Mouse (Mus musculus): Measurements from ENCODE around the gene Dek. TPM values are rescaled to one million over a fixed set of nuclear protein-coding genes. Genes with fewer than 3 reads are reported as not detected.
A peak's percentile ranks its signal among the peaks of the same experiment; 100 is the strongest.

Gene Dek
- total and polyA plus RNA-seq, 3 experiments = 97.9 to 5,191 (median 207) TPM

DNA sequence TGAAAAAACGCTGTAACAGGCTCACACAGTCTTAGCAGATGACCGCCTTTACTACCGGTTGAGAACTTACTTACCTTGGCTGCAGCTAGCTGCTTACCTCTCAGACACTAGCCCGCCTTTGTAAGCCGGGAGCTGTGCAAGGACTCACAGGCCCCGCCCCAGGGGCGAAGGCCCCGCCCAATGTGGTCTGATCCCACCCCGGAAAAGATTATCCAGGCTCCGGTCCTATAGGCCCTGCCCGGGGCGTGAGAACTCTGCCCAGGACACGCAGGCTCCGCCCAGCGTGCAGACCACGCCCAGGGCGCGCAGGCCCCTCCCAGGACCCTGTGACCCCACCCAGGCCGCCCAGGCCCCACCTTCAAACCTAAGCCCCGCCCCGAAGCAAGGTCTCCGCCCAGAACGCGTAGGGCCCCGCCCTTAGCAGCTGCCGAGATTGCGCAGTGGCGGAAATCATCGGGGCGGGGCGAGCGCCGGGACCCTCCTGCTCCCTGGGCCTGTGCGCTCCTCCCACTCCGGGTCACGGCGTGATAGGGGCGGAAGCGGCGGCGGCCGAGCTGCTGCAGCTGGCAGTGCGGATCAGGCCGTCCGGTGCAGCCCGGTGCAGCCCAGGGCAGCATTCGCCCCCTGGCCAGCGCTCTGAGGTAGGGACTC, 62.8 kb downstream of the Dek start, which contains the start of gene Kdm1b:
TSS of gene Kdm1b (plus strand) at position 470 of the 651 bp plus-strand sequence.
- no peaks in the 10 kb centered on the region for H3K9me3 ChIP-seq (replicated peaks; ENCODE audit: insufficient read depth, low read length)
- peak within 1 kb of the TSS; percentile 40; the same call in 1 of the 2 replicates for H3K27ac ChIP-seq (ENCODE audit: control insufficient read depth, low read depth, low read length)
- no peaks in the 10 kb centered on the region for H3K27me3 ChIP-seq (ENCODE audit: control insufficient read depth in 1 of 2, insufficient read depth in 2 of 2, low read length in 2 of 2)
- peak within 1 kb of the TSS; percentile 92 for H3K9ac ChIP-seq (ENCODE audit: control insufficient read depth, low read depth, low read length, poor library complexity, severe bottlenecking)
- H3K4me3 ChIP-seq (ENCODE audit: control insufficient read depth in 1 of 2, insufficient read depth in 1 of 2, low read depth in 2 of 2, low read length in 2 of 2) = peak within 1 kb of the TSS; percentile 95 to 97
- DNase-seq (ENCODE audit: low read depth, low spot score) = peak; percentile 98
- H3K79me2 ChIP-seq (ENCODE audit: control insufficient read depth, insufficient read depth, low read length, poor library complexity) = peaks cover 3% of the 10 kb centered on the region
- no peaks in the 10 kb centered on the region for H3K36me3 ChIP-seq (ENCODE audit: control insufficient read depth in 1 of 2, insufficient read depth in 2 of 2, low read length in 2 of 2)
- TF ChIP-seq TAL1 (IDR thresholded peaks at IDR 0.05; ENCODE audit: low read length) (no peak), POLR2A (IDR thresholded peaks at IDR 0.05; ENCODE audit: control insufficient read depth in 1 of 2, insufficient read depth in 1 of 2, low read depth in 1 of 2, low read length in 2 of 2, poor library complexity in 1 of 2) (peak; percentile 77 to 96), BHLHE40 (IDR thresholded peaks at IDR 0.05; ENCODE audit: borderline replicate concordance, low read depth, low read length) (no peak), MYC (IDR thresholded peaks at IDR 0.05; ENCODE audit: low read depth, low read length) (no peak), NRF1 (IDR thresholded peaks at IDR 0.05; ENCODE audit: insufficient read depth, low read depth, low read length, poor library complexity, severe bottlenecking) (peak; percentile 94), ZC3H11A (IDR thresholded peaks at IDR 0.05; ENCODE audit: low read depth, low read length) (no peak), MAFK (IDR thresholded peaks at IDR 0.05; ENCODE audit: borderline replicate concordance, low read depth, low read length) (no peak), MXI1 (IDR thresholded peaks at IDR 0.05; ENCODE audit: low read depth, low read length) (peak; percentile 21; the same call in 1 of the 2 replicates), TBP (IDR thresholded peaks at IDR 0.05; ENCODE audit: low read depth, low read length) (peak; percentile 58; the same call in 1 of the 2 replicates), NELFE (IDR thresholded peaks at IDR 0.05; ENCODE audit: low read depth, low read length) (peak; percentile 63), SIN3A (IDR thresholded peaks at IDR 0.05; ENCODE audit: low read length) (peak; percentile 53), ELF1 (IDR thresholded peaks at IDR 0.05; ENCODE audit: low read depth, low read length) (peak; percentile 57; the same call in 1 of the 2 replicates), POLR2AphosphoS5 (IDR thresholded peaks at IDR 0.05; ENCODE audit: borderline replicate concordance, low read depth, low read length) (no peak), SMC3 (IDR thresholded peaks at IDR 0.05; ENCODE audit: low read depth, low read length) (no peak), MEF2A (IDR thresholded peaks at IDR 0.05; ENCODE audit: extremely low read depth, insufficient replicate concordance, low read depth, low read length, poor library complexity, severe bottlenecking) (no peak), GABPA (IDR thresholded peaks at IDR 0.05; ENCODE audit: low read depth, low read length) (no peak), HCFC1 (IDR thresholded peaks at IDR 0.05; ENCODE audit: low read depth, low read length) (peak; percentile 56; the same call in 1 of the 2 replicates), ZMIZ1 (IDR thresholded peaks at IDR 0.05; ENCODE audit: low read depth, low read length) (peak; percentile 83), TCF12 (IDR thresholded peaks at IDR 0.05; ENCODE audit: low read depth, low read length) (0 out of 2 replicates have a peak, but pooled peaks have one; percentile 19), ZNF384 (IDR thresholded peaks at IDR 0.05; ENCODE audit: low read depth, low read length) (no peak), CHD1 (IDR thresholded peaks at IDR 0.05; ENCODE audit: low read depth, low read length) (no peak), MAZ (IDR thresholded peaks at IDR 0.05; ENCODE audit: low read depth, low read length) (peak; percentile 67; the same call in 1 of the 2 replicates), ETS1 (IDR thresholded peaks at IDR 0.05; ENCODE audit: low read depth, low read length) (0 out of 2 replicates have a peak, but pooled peaks have one; percentile 14), E2F4 (IDR thresholded peaks at IDR 0.05; ENCODE audit: borderline replicate concordance, low read depth, low read length) (no peak)
- H3K4me1 ChIP-seq (ENCODE audit: control insufficient read depth in 1 of 2, insufficient read depth in 2 of 2, low read length in 2 of 2) = peaks cover 0 to 5% of the 10 kb centered on the region in 2 experiments; a peak in 2 of 4 replicates

Measured in MEL (cell line).